Mouse (Mus musculus): ENCODE measurements at regions not wholly inside any gene's neighbourhood (a gene's known extent, or its start where the extent isn't known, plus 50 kb on each side); places are given as distances from the start of the nearest gene placed in this dataset.

- 38% methylated on average over 3 of the region's 3 CpGs for WGBS
- H3K4me1 ChIP-seq (ENCODE audit: insufficient read depth, low read length): peaks cover 18% of the 10 kb centered on the region
- H3K9me3 ChIP-seq (ENCODE audit: low read length): no peaks in the 10 kb centered on the region
- H3K4me3 ChIP-seq (ENCODE audit: low read length): no peak overlapping the region
- H3K27ac ChIP-seq: peak overlapping the region; percentile 56; the same call in 1 of the 2 replicates
- no peaks in the 10 kb centered on the region for H3K36me3 ChIP-seq (ENCODE audit: insufficient read depth, low read length)
- ATAC-seq (no peak), DNase-seq (ENCODE audit: low spot score) (no peak)
- H3K4me2 ChIP-seq (ENCODE audit: low read depth, low read length): no peak overlapping the region
- no peak for TF ChIP-seq CTCF (IDR thresholded peaks at IDR 0.05; ENCODE audit: low read depth)
- no peaks in the 10 kb centered on the region for H3K27me3 ChIP-seq (ENCODE audit: insufficient read depth, low read length)
- no peak overlapping the region for H3K9ac ChIP-seq (replicated peaks; ENCODE audit: low read length)
Measured at GRCm38 (mm10) chr12:112434673-112435294, 54.5 kb upstream of the A530016L24Rik start.

DNA sequence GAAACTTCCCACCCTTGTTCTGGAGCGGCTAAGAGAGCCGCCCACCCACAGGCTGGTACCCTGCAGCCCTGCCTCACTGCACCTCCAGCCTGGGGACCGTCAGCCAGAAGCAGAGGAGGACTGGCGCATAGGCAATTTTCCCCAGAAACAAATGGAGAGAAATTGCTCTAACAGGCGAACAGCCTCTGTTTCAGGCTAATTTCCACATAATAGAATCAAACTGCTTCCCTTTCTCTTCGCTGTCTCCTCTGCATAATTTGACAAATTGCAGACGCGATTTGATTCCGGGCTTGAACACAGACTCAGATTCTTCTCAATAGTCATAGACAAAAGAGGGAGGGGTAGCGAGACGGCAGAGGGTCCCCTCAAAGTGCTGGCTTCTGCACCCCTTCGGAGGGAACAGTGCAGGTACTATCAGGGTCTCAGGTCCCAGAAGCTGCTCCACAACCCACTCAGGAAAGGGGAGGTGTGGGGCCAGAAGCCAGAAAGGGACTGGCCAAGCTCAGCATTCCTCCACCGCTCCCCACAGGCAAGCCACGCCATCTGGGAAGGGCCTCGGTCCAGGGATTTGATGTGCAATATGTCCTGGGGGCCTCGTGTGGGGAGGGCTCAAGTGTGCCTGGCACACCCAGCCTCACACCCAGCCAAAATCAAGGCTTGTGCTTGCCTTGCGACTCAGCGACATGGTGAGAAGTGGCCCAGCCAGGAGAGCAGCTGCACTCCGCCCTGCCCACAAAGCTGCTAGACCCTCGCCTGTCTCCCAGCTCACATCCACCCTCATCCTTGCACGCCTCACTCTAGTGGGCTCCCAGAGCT is 53.7 kb upstream of the A530016L24Rik start:
- H3K27ac ChIP-seq: peak overlapping the region; percentile 56; the same call in 1 of the 2 replicates
- no peak overlapping the region for H3K9ac ChIP-seq (replicated peaks; ENCODE audit: low read length)
- no peak overlapping the region for H3K4me2 ChIP-seq (ENCODE audit: low read depth, low read length)
- peak; percentile 63 for ATAC-seq
- no peak for TF ChIP-seq CTCF (IDR thresholded peaks at IDR 0.05; ENCODE audit: low read depth)
- no peaks in the 10 kb centered on the region for H3K9me3 ChIP-seq (ENCODE audit: low read length)
- WGBS: 23% methylated on average over 21 of the region's 21 CpGs
- H3K27me3 ChIP-seq (ENCODE audit: insufficient read depth, low read length): no peaks in the 10 kb centered on the region
- H3K36me3 ChIP-seq (ENCODE audit: insufficient read depth, low read length): no peaks in the 10 kb centered on the region
- H3K4me3 ChIP-seq (ENCODE audit: low read length): no peak overlapping the region
- DNase-seq (ENCODE audit: low spot score): peak; percentile 76
- peaks cover 18% of the 10 kb centered on the region for H3K4me1 ChIP-seq (ENCODE audit: insufficient read depth, low read length)

GRCm38 (mm10) chr12:112437046-112437445 is 52.2 kb upstream of the A530016L24Rik start:
- Histone ChIP-seq H3K4me3 (ENCODE audit: low read length) (no peak overlapping the region), H3K9ac (replicated peaks; ENCODE audit: low read length) (no peak overlapping the region), H3K27me3 (ENCODE audit: insufficient read depth, low read length) (no peaks in the 10 kb centered on the region), H3K4me1 (ENCODE audit: insufficient read depth, low read length) (peaks cover 18% of the 10 kb centered on the region), H3K9me3 (ENCODE audit: low read length) (no peaks in the 10 kb centered on the region), H3K27ac (no peak overlapping the region), H3K36me3 (ENCODE audit: insufficient read depth, low read length) (no peaks in the 10 kb centered on the region), H3K4me2 (ENCODE audit: low read depth, low read length) (no peak overlapping the region)
- no peak for ATAC-seq
- 41% methylated on average over 3 of the region's 3 CpGs for WGBS
- no peak for TF ChIP-seq CTCF (IDR thresholded peaks at IDR 0.05; ENCODE audit: low read depth)
- DNase-seq (ENCODE audit: low spot score): peak; percentile 66

GRCm38 (mm10) chr12:112438206-112438605 is 51.0 kb upstream of the A530016L24Rik start:
- WGBS: 47% methylated on average over 8 of the region's 8 CpGs

More at GRCm38 (mm10) chr12:112438206-112438605, 51.0 kb upstream of the A530016L24Rik start:
- Histone ChIP-seq H3K9ac (replicated peaks; ENCODE audit: low read length) (no peak overlapping the region), H3K27me3 (ENCODE audit: insufficient read depth, low read length) (no peaks in the 10 kb centered on the region), H3K4me2 (ENCODE audit: low read depth, low read length) (no peak overlapping the region), H3K9me3 (ENCODE audit: low read length) (no peaks in the 10 kb centered on the region), H3K36me3 (ENCODE audit: insufficient read depth, low read length) (no peaks in the 10 kb centered on the region), H3K27ac (no peak overlapping the region), H3K4me3 (ENCODE audit: low read length) (no peak overlapping the region), H3K4me1 (ENCODE audit: insufficient read depth, low read length) (peaks cover 18% of the 10 kb centered on the region)
- TF ChIP-seq CTCF (IDR thresholded peaks at IDR 0.05; ENCODE audit: low read depth): no peak
- no peak for ATAC-seq
- DNase-seq (ENCODE audit: low spot score): no peak
